Mouse (Mus musculus): ENCODE data around the gene Ppp3ca.

- TF ChIP-seq CTCF (conservative IDR thresholded peaks at IDR 0.05 in 1 of 2, IDR thresholded peaks at IDR 0.05 in 1 of 2; ENCODE audit: low read depth in 2 of 2, low read length in 2 of 2): no peak
- TF ChIP-seq JUND (conservative IDR thresholded peaks at IDR 0.05; ENCODE audit: low read depth, low read length): no peak
- TF ChIP-seq EP300 (IDR thresholded peaks at IDR 0.05; ENCODE audit: low read length): no peak
- TF ChIP-seq POLR2A (IDR thresholded peaks at IDR 0.05; ENCODE audit: low read depth, low read length): no peak
- TF ChIP-seq ZMIZ1 (IDR thresholded peaks at IDR 0.05; ENCODE audit: low read depth, low read length): 0 out of 2 replicates have a peak, but pooled peaks have one; percentile 40
- no peak for TF ChIP-seq RCOR1 (conservative IDR thresholded peaks at IDR 0.05; ENCODE audit: low read depth, low read length)
- TF ChIP-seq MEF2A (IDR thresholded peaks at IDR 0.05; ENCODE audit: borderline replicate concordance, low read depth, low read length): no peak
- TF ChIP-seq CHD2 (IDR thresholded peaks at IDR 0.05; ENCODE audit: low read length): no peak
- no peak for TF ChIP-seq UBTF (IDR thresholded peaks at IDR 0.05; ENCODE audit: low read depth, low read length)
- no peak for TF ChIP-seq ZKSCAN1 (IDR thresholded peaks at IDR 0.05; ENCODE audit: borderline replicate concordance, low read depth, low read length)
- no peak for TF ChIP-seq HCFC1 (IDR thresholded peaks at IDR 0.05; ENCODE audit: low read depth, low read length)
- TF ChIP-seq TCF12 (IDR thresholded peaks at IDR 0.05; ENCODE audit: low read depth, low read length): no peak
Observed at GRCm38 (mm10) chr3:136866095-136866494, 196.2 kb downstream of the Ppp3ca start.

All from CH12.LX (cell line).